Mouse (Mus musculus) midbrain, embryonic 15.5 days (tissue): ENCODE measurements around the gene Slc29a3. TPM values are rescaled to one million over a fixed set of nuclear protein-coding genes. Genes with fewer than 3 reads are reported as not detected.

Source experiments
- ATAC-seq: fragments of 200-750 bp; cut with Nextera tagmentation; replicated peaks from 2 replicates; pipeline ENCODE4 v1.8.0; 2017; ENCODE audit warnings: moderate TSS enrichment
- H3K27ac ChIP-seq: fragments of 300-500 bp; sonication (generic); 2 replicates; pipeline ENCODE4 v1.5.1; 2015; ENCODE audit warnings: mild to moderate bottlenecking, inconsistent platforms
- H3K27me3 ChIP-seq: fragments of 300-500 bp; sonication (generic); replicated peaks from 2 replicates; pipeline ENCODE4 v1.6.1; 2015; ENCODE audit warnings: inconsistent platforms
- H3K36me3 ChIP-seq: fragments of 300-500 bp; sonication (generic); replicated peaks from 2 replicates; pipeline ENCODE4 v1.6.1; 2015; ENCODE audit warnings: inconsistent platforms
- H3K4me1 ChIP-seq: fragments of 300-500 bp; sonication (generic); 2 replicates; pipeline ENCODE4 v1.6.1; 2015; ENCODE audit warnings: inconsistent platforms
- H3K4me2 ChIP-seq: fragments of 300-500 bp; sonication (generic); 2 replicates; pipeline ENCODE4 v1.6.1; 2015; ENCODE audit warnings: inconsistent platforms, mild to moderate bottlenecking, moderate library complexity
- H3K4me3 ChIP-seq: fragments of 300-500 bp; sonication (generic); 2 replicates; pipeline ENCODE4 v1.5.1; 2015; ENCODE audit warnings: mild to moderate bottlenecking, inconsistent platforms
- H3K9ac ChIP-seq: fragments of 300-500 bp; sonication (generic); 2 replicates; pipeline ENCODE4 v1.6.1; 2015; ENCODE audit warnings: mild to moderate bottlenecking, inconsistent platforms
- H3K9me3 ChIP-seq: fragments of 300-500 bp; sonication (generic); 2 replicates; pipeline ENCODE4 v1.6.1; 2016; ENCODE audit warnings: inconsistent platforms
- WGBS: fragments of 180-500 bp; shearing (Covaris S2); methylation state at CpG from one replicate; pipeline ENCODE4 v1.1.7; 2015; ENCODE audit warnings: mixed read lengths; 5-methylcytosine and 5-hydroxymethylcytosine counted together
- polyA plus RNA-seq: library from polyadenylated mRNA; unstranded; fragments of >200 nt; fragmentation: Nextera tagmentation; extraction: Ambion mirVana; gene quantifications from 2 replicates; pipeline ENCODE4 v1.2.1, GENCODE M21; 2015

The Slc29a3 gene
- polyA plus RNA-seq, 1 experiment from 2014 or later = 10.7 TPM

DNA sequence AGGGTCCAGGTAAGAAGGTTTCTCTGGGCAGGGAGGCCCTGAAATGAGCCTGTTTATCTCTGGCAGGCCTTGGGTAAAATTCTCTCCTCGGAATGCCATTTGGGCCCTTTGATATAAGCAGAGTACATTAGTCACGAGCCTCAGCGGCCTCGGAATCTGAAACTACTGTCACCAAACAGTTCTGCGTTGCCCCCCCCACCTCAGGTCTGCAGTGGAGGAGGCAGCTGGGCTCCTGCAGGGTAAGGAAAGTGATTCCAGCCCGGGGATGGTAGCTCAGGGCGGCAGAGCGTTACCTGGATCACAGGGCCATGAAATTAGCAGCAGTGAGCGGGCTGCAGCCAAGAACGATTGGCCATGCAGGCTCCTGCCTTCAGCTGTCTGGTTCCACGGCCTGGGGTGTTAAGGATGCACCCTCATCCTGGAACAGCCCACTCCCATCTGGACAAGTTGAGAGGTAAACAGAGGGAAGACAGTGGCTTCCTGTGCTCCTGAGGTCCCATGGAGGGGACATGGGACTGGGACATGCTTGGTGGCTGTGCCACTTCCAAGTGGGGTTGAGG, 15.3 kb downstream of the Slc29a3 start:
- 56% methylated on average over 11 of the region's 11 CpGs for WGBS
- Histone ChIP-seq H3K36me3 (no peaks in the 10 kb centered on the region), H3K27me3 (no peaks in the 10 kb centered on the region), H3K4me1 (peaks cover 5% of the 10 kb centered on the region), H3K9me3 (no peaks in the 10 kb centered on the region), H3K9ac (no peak overlapping the region), H3K27ac (0 out of 2 replicates have a peak overlapping the region, but pooled peaks have one; percentile 41), H3K4me2 (no peak overlapping the region), H3K4me3 (no peak overlapping the region)
- no peak for ATAC-seq

DNA sequence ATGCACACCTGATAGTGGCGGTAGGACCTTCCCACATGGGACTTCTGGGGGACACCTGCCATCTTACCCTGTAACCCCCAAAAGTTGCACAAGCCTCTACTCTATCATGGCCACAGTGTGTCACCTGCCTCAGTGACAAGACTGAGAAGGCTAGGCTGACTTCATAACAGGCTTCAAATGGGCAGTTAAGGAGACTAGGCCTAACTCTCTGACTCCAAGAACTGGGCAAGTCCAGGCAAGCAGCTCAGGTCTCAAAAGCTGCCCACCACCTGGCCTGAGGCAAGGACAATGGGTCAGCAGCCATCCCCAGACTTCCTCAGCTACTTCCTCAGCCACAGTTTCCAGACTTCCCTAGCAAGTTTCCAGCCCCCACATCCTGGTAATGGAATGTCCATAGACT, 16.9 kb downstream of the Slc29a3 start:
- no peaks in the 10 kb centered on the region for H3K27me3 ChIP-seq
- H3K4me3 ChIP-seq = no peak overlapping the region
- ATAC-seq = no peak
- no peaks in the 10 kb centered on the region for H3K9me3 ChIP-seq
- H3K9ac ChIP-seq = no peak overlapping the region
- 88% methylated on average over 1 of the region's 1 CpGs for WGBS
- peaks cover 14% of the 10 kb centered on the region for H3K4me1 ChIP-seq
- no peaks in the 10 kb centered on the region for H3K36me3 ChIP-seq
- H3K27ac ChIP-seq = no peak overlapping the region
- no peak overlapping the region for H3K4me2 ChIP-seq

DNA sequence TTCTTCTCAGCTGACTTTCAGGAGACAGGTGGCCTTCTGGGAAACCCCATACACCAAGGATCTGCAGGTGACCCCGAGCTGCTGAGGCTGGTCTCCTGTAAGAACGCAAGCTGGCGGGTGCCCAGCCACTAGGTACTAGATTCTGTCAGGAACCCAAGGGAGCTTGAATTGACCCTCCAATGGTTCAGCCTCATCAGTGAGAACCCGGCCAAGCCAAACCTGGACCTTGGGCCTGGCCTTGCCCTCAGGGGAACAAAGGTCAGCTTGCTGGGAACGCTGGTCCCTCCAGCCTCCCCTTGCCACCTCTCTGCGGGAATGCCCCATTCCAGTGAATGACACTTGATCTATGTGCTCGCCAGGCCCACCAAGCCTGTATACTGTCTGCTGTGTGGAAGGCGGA, 19.1 kb downstream of the Slc29a3 start:
- H3K4me3 ChIP-seq = no peak overlapping the region
- H3K9me3 ChIP-seq = no peaks in the 10 kb centered on the region
- H3K4me2 ChIP-seq = no peak overlapping the region
- H3K36me3 ChIP-seq = no peaks in the 10 kb centered on the region
- peaks cover 14% of the 10 kb centered on the region for H3K4me1 ChIP-seq
- 90% methylated on average over 8 of the region's 8 CpGs for WGBS
- no peak overlapping the region for H3K27ac ChIP-seq
- H3K27me3 ChIP-seq = no peaks in the 10 kb centered on the region; the same call in 1 of the 2 replicates
- ATAC-seq = no peak
- H3K9ac ChIP-seq = no peak overlapping the region

DNA sequence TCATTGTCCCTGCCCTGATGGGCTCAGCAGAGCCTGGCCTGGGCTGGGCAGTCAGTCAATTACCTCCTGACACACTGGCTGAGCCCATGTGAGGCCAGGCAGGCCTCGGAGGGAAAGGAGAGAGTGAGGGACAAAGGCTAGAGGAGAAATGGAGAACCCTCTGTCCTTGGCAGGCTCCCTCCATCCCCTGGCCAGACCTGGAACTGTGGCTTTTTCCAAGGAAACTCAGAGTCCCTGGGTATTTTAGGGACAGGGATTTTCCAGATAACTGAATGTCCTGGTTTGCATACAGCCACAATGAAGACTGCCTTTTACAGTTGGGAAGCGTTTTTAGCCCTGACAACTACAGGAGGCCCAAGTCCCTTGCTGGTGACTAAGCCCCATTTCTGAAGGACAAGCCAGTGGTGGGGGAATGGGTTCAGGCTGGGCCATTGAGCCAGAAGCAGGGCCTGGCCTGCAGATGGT, 20.2 kb downstream of the Slc29a3 start:
- Histone ChIP-seq H3K36me3 (no peaks in the 10 kb centered on the region), H3K4me2 (no peak overlapping the region), H3K9ac (no peak overlapping the region), H3K4me3 (no peak overlapping the region), H3K27me3 (no peaks in the 10 kb centered on the region; the same call in 1 of the 2 replicates), H3K27ac (peak overlapping the region; percentile 44), H3K9me3 (no peaks in the 10 kb centered on the region), H3K4me1 (peaks cover 20% of the 10 kb centered on the region)
- peak; percentile 38; the same call in 1 of the 2 replicates for ATAC-seq
- WGBS = 25% methylated on average over 2 of the region's 2 CpGs

DNA sequence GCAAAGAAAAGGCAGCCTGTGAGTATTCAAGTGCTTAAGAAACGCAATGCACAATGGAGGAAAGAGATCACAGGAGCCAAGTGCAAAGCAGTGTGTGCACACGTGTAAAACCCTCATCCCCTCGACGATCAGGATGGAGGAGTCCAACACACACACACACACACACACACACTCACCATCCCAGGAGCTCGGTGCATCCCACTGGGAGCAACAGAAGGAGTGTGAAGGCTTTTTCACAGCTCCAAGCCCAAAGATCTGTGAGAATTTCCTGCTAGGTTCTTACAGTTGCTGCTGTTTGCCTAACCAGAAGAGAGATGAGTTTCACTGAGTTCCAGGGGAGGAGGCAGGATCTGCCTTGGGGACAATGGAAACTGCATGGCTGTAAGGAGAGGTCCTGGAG, 20.9 kb downstream of the Slc29a3 start:
- Histone ChIP-seq H3K4me3 (no peak overlapping the region), H3K4me1 (peaks cover 24% of the 10 kb centered on the region), H3K36me3 (no peaks in the 10 kb centered on the region), H3K4me2 (no peak overlapping the region), H3K9ac (no peak overlapping the region), H3K27ac (peak overlapping the region; percentile 44), H3K9me3 (no peaks in the 10 kb centered on the region), H3K27me3 (no peaks in the 10 kb centered on the region; the same call in 1 of the 2 replicates)
- WGBS = 5% methylated on average over 5 of the region's 5 CpGs
- 0 out of 2 replicates have a peak, but pooled peaks have one; percentile 25 for ATAC-seq

DNA sequence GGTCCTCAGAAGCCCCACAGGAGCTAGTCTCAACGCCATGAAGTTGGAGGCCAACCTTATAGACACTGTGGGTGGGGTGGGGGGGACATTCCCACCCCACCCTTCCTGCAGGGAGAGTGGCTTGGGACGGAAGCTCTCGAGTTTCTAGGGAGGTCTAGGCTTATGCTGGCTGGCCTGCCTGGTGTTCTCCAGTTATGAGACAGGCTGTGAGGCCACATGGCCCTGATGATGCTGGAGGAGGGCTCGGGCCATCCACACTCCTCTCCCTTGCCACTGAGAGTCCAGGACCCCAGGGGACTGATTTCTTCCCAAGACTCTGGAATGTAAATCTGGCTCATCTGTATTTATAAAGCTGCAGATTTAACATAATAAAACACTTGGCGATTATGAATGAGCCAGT, 25.3 kb downstream of the Slc29a3 start:
- H3K4me1 ChIP-seq = peaks cover 20% of the 10 kb centered on the region
- H3K9me3 ChIP-seq = no peaks in the 10 kb centered on the region
- H3K9ac ChIP-seq = no peak overlapping the region
- no peak overlapping the region for H3K27ac ChIP-seq
- no peak for ATAC-seq
- no peaks in the 10 kb centered on the region; the same call in 1 of the 2 replicates for H3K27me3 ChIP-seq
- no peak overlapping the region for H3K4me2 ChIP-seq
- no peak overlapping the region for H3K4me3 ChIP-seq
- WGBS = 30% methylated on average over 5 of the region's 5 CpGs
- H3K36me3 ChIP-seq = no peaks in the 10 kb centered on the region; the same call in 1 of the 2 replicates

DNA sequence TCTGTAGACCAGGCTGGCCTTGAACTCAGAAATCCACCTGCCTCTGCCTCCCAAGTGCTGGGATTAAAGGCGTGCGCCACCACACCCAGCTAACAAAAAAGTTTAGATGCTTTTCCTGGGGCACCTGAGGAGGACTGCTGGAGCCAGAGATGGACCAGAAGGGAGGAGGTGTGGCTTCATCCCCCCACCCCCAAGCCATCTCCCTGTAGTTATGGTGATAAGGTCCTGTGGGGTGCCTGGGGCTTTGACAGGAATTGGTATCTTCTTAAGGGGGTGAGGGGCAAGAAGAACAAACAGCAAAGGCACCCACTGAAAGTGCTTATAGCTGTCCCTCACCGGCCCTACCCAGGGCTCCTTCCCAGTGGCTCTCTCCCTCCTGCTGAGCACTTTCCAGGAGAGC, 25.7 kb downstream of the Slc29a3 start:
- peaks cover 16% of the 10 kb centered on the region for H3K4me1 ChIP-seq
- 74% methylated on average over 3 of the region's 3 CpGs for WGBS
- H3K9ac ChIP-seq = no peak overlapping the region
- H3K27ac ChIP-seq = no peak overlapping the region
- H3K4me3 ChIP-seq = no peak overlapping the region
- no peak for ATAC-seq
- no peaks in the 10 kb centered on the region for H3K9me3 ChIP-seq
- no peak overlapping the region for H3K4me2 ChIP-seq
- H3K36me3 ChIP-seq = no peaks in the 10 kb centered on the region; the same call in 1 of the 2 replicates
- H3K27me3 ChIP-seq = no peaks in the 10 kb centered on the region; the same call in 1 of the 2 replicates

DNA sequence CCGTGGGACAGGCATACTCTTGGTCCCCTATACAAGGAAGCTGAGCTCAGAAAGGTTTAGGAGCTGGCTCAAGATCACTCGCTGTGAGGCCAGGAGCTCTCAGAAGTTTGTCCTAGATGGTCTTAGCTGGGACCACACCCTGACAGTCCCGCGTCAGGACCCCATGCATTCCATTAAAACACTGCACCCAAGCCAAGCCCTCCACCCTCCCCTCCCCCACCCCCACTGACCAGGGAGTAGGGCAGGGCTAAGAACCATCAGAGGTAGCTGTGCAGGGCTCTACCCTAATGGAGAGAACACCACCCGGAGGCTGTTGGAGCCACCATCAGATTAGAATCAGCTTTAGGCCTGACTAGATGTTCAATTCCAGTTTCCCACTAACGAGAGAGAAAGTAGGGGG, 28.1 kb downstream of the Slc29a3 start:
- no peak for ATAC-seq
- whole genome bisulfite sequencing = 82% methylated on average over 6 of the region's 6 CpGs

DNA sequence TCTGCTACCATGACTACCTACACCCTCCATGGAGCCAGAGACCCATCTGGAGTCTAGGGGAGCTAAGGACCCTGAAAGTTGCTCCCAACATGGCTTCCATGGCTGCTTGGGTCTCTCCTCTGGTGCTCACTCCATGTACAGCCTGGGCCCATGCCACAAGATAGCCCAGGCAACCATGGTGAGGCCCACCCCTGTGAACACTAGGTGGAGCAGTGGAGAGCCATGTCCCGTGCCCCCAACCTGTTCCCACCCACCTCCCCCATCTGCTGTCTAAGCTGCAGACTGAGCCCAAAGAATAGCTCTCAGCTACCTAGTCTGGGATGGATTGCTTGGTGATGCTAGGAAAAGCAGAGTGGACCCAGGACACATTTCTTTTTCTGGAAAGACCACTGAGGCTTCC, 29.2 kb downstream of the Slc29a3 start:
- Histone ChIP-seq H3K4me1 (peaks cover 10% of the 10 kb centered on the region; the same call in 1 of the 2 replicates), H3K36me3 (no peaks in the 10 kb centered on the region; the same call in 1 of the 2 replicates), H3K27ac (no peak overlapping the region), H3K27me3 (no peaks in the 10 kb centered on the region), H3K9me3 (no peaks in the 10 kb centered on the region), H3K4me3 (no peak overlapping the region), H3K9ac (no peak overlapping the region), H3K4me2 (no peak overlapping the region)
- no peak for ATAC-seq
- WGBS = 62% methylated on average over 1 of the region's 1 CpGs

More for the DNA sequence above, 28.1 kb downstream of the Slc29a3 start:
- Histone ChIP-seq H3K27me3 (no peaks in the 10 kb centered on the region; the same call in 1 of the 2 replicates), H3K36me3 (no peaks in the 10 kb centered on the region; the same call in 1 of the 2 replicates), H3K27ac (no peak overlapping the region), H3K4me1 (peaks cover 10% of the 10 kb centered on the region; the same call in 1 of the 2 replicates), H3K9ac (no peak overlapping the region), H3K4me2 (no peak overlapping the region), H3K9me3 (no peaks in the 10 kb centered on the region), H3K4me3 (no peak overlapping the region)

DNA sequence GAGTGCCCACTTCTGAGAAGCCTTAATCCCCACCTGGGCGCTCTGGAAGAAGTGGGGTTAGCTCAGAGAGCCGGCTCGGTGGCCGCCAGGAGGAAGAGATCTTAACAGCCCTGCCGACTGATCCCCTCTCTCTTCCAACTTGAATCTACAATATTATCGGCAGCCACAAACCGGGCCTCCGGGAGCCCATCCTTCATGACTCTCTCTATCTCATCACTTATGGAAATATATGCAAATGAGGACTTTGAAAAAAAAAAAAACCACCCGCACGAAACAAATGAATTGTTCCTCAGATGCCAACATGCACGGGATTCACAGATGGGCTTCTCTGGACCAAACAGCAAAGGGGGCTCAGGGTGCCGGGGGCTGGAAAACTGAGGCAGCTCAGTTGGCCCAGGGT, 31.0 kb downstream of the Slc29a3 start:
- Histone ChIP-seq H3K4me2 (no peak overlapping the region), H3K4me1 (no peaks in the 10 kb centered on the region), H3K4me3 (no peak overlapping the region), H3K9me3 (no peaks in the 10 kb centered on the region), H3K9ac (no peak overlapping the region), H3K27ac (no peak overlapping the region), H3K36me3 (no peaks in the 10 kb centered on the region; the same call in 1 of the 2 replicates), H3K27me3 (no peaks in the 10 kb centered on the region)
- WGBS = 18% methylated on average over 12 of the region's 12 CpGs
- 0 out of 2 replicates have a peak, but pooled peaks have one; percentile 12 for ATAC-seq

DNA sequence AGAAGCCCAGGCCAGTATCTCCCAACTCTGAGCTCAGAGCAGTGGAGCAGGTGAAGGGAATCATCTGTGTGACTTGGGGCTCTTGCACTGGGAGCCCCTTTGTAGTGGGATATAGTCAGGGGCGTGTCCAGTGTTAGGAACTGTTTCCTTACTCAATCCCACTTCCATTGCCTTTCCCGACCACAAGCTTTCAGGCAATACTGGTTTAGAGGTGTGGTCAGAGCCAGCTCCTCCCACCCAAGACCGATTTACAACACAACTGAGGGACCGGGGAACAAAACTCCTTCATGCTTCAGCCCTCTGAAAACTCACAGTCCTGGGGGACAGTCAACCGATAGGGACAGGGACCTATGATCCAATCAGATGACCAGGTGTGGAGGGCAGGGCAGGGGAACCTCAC, 32.1 kb downstream of the Slc29a3 start:
- Histone ChIP-seq H3K9me3 (no peaks in the 10 kb centered on the region), H3K4me3 (no peak overlapping the region), H3K4me2 (no peak overlapping the region), H3K27me3 (no peaks in the 10 kb centered on the region), H3K9ac (no peak overlapping the region), H3K4me1 (no peaks in the 10 kb centered on the region), H3K27ac (no peak overlapping the region), H3K36me3 (peaks cover 5% of the 10 kb centered on the region; the same call in 1 of the 2 replicates)
- WGBS = 83% methylated on average over 5 of the region's 5 CpGs
- no peak for ATAC-seq

DNA sequence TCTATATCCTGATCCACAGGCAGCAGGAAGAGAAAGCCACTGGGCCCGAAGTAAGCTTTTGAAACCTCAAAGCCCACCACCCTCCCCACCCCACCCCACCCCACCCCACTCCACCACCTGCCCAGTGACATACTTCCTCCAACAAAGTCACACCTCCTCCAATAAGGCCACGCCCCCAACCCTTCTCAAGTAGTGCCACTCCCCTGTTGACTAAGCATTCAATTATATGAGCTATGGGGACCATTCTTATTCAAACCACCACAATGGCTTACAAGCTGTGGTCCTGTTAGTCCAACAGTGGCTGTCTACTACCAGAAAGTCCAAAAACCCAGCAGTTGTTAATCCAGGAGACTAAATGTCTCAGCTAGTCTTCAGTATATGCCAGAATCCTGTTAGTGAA, 34.1 kb downstream of the Slc29a3 start:
- Histone ChIP-seq H3K9me3 (no peaks in the 10 kb centered on the region), H3K4me3 (no peak overlapping the region), H3K27ac (no peak overlapping the region), H3K36me3 (peaks cover 14% of the 10 kb centered on the region; the same call in 1 of the 2 replicates), H3K4me1 (no peaks in the 10 kb centered on the region), H3K4me2 (no peak overlapping the region), H3K9ac (no peak overlapping the region), H3K27me3 (no peaks in the 10 kb centered on the region)
- WGBS = 90% methylated on average over 2 of the region's 2 CpGs
- ATAC-seq = no peak

DNA sequence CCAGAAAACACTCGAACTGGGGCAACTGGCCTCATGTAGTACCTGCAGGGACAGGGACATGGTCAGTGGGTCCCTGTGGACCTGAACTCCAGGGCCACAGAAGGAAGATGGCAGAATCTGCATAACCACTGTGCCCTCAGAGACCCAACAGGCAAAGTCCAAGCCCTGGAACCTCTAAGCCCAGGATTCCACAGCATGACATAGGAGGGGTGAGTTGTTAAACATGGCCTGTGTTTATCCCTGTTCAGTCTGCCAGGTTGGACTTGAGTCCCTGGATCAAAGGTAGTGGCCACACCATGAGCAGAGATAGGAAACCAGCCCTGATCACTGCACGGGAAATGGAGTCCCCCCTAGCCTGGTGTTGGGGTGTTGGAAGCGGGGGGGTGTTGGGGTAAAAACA, 36.1 kb downstream of the Slc29a3 start:
- Histone ChIP-seq H3K4me2 (no peak overlapping the region), H3K27me3 (no peaks in the 10 kb centered on the region), H3K27ac (no peak overlapping the region), H3K9ac (no peak overlapping the region), H3K4me1 (no peaks in the 10 kb centered on the region), H3K4me3 (no peak overlapping the region), H3K9me3 (no peaks in the 10 kb centered on the region), H3K36me3 (peaks cover 14% of the 10 kb centered on the region; the same call in 1 of the 2 replicates)
- no peak for ATAC-seq
- WGBS = 95% methylated on average over 3 of the region's 3 CpGs
